Mouse (Mus musculus): ENCODE measurements at regions not wholly inside any gene's neighbourhood (a gene's known extent, or its start where the extent isn't known, plus 50 kb on each side); places are given as distances from the start of the nearest gene placed in this dataset.
A peak's percentile ranks its signal among the peaks of the same experiment; 100 is the strongest.

GRCm38 (mm10) chr2:47424910-47425309 lies 1389.0 kb upstream of the Acvr2a start:
- no peak overlapping the region for H3K4me2 ChIP-seq (replicated peaks; ENCODE audit: low read depth, low read length)
- no peak overlapping the region for H3K27ac ChIP-seq (ENCODE audit: low read depth, low read length)
- H3K27me3 ChIP-seq (ENCODE audit: control insufficient read depth, insufficient read depth, low read length), result no peaks in the 10 kb centered on the region
- H3K36me3 ChIP-seq (ENCODE audit: control insufficient read depth, insufficient read depth, low read length), result no peaks in the 10 kb centered on the region
- no peak overlapping the region for H3K4me3 ChIP-seq (ENCODE audit: low read depth, low read length)
- ATAC-seq (ENCODE audit: low FRiP score) (no peak), DNase-seq (ENCODE audit: low spot score) (peak; percentile 10)
- H3K4me1 ChIP-seq (replicated peaks; ENCODE audit: control insufficient read depth, insufficient read depth, low read length), result no peaks in the 10 kb centered on the region
- 43% methylated on average over 6 of the region's 6 CpGs for WGBS
- no peak overlapping the region for H3K9ac ChIP-seq (ENCODE audit: low read depth, low read length)
- no peaks in the 10 kb centered on the region for H3K9me3 ChIP-seq (ENCODE audit: control insufficient read depth, low read length)

GRCm38 (mm10) chr2:47429843-47430242 lies 1384.1 kb upstream of the Acvr2a start:
- H3K4me1 ChIP-seq (replicated peaks; ENCODE audit: control insufficient read depth, insufficient read depth, low read length), result no peaks in the 10 kb centered on the region
- no peak overlapping the region for H3K9ac ChIP-seq (ENCODE audit: low read depth, low read length)
- no peak overlapping the region for H3K27ac ChIP-seq (ENCODE audit: low read depth, low read length)
- no peak for ATAC-seq (ENCODE audit: low FRiP score)
- DNase-seq (ENCODE audit: low spot score), result no peak
- no peaks in the 10 kb centered on the region for H3K36me3 ChIP-seq (ENCODE audit: control insufficient read depth, insufficient read depth, low read length)
- no peaks in the 10 kb centered on the region for H3K9me3 ChIP-seq (ENCODE audit: control insufficient read depth, low read length)
- H3K4me2 ChIP-seq (replicated peaks; ENCODE audit: low read depth, low read length), result no peak overlapping the region
- no peak overlapping the region for H3K4me3 ChIP-seq (ENCODE audit: low read depth, low read length)
- no peaks in the 10 kb centered on the region for H3K27me3 ChIP-seq (ENCODE audit: control insufficient read depth, insufficient read depth, low read length)
- 73% methylated on average over 2 of the region's 2 CpGs for WGBS

- no peak overlapping the region for H3K4me2 ChIP-seq (replicated peaks; ENCODE audit: low read depth, low read length)
- ATAC-seq (ENCODE audit: low FRiP score) (no peak), DNase-seq (ENCODE audit: low spot score) (peak; percentile 21)
- no peak overlapping the region for H3K27ac ChIP-seq (ENCODE audit: low read depth, low read length)
- H3K9me3 ChIP-seq (ENCODE audit: control insufficient read depth, low read length), result no peaks in the 10 kb centered on the region
- no peak overlapping the region for H3K9ac ChIP-seq (ENCODE audit: low read depth, low read length)
- H3K36me3 ChIP-seq (ENCODE audit: control insufficient read depth, insufficient read depth, low read length), result no peaks in the 10 kb centered on the region
- H3K4me3 ChIP-seq (ENCODE audit: low read depth, low read length), result no peak overlapping the region
- no peaks in the 10 kb centered on the region for H3K4me1 ChIP-seq (replicated peaks; ENCODE audit: control insufficient read depth, insufficient read depth, low read length)
- H3K27me3 ChIP-seq (ENCODE audit: control insufficient read depth, insufficient read depth, low read length), result no peaks in the 10 kb centered on the region
- WGBS, result 72% methylated on average over 4 of the region's 4 CpGs
These were observed 1347.9 kb upstream of the Acvr2a start for GRCm38 (mm10) chr2:47466043-47466442.

- ATAC-seq (ENCODE audit: low FRiP score), result 0 out of 2 replicates have a peak, but pooled peaks have one; percentile 61
- no peaks in the 10 kb centered on the region for H3K27me3 ChIP-seq (ENCODE audit: control insufficient read depth, insufficient read depth, low read length)
- H3K4me2 ChIP-seq (replicated peaks; ENCODE audit: low read depth, low read length), result no peak overlapping the region
- H3K4me3 ChIP-seq (ENCODE audit: low read depth, low read length), result no peak overlapping the region
- 25% methylated on average over 5 of the region's 5 CpGs for WGBS
- peak; percentile 61 for DNase-seq (ENCODE audit: low spot score)
- no peaks in the 10 kb centered on the region for H3K9me3 ChIP-seq (ENCODE audit: control insufficient read depth, low read length)
- no peaks in the 10 kb centered on the region for H3K4me1 ChIP-seq (replicated peaks; ENCODE audit: control insufficient read depth, insufficient read depth, low read length)
- no peak overlapping the region for H3K27ac ChIP-seq (ENCODE audit: low read depth, low read length)
- H3K9ac ChIP-seq (ENCODE audit: low read depth, low read length), result no peak overlapping the region
- H3K36me3 ChIP-seq (ENCODE audit: control insufficient read depth, insufficient read depth, low read length), result no peaks in the 10 kb centered on the region
These were observed 1321.9 kb upstream of the Acvr2a start for GRCm38 (mm10) chr2:47491874-47492539.

Data from hindbrain, embryonic 11.5 days (tissue).